Mouse (Mus musculus) neutrophil, adult 5-6 weeks (primary cell): Measurements from ENCODE around the gene Rdh11. TPM values are rescaled to one million over a fixed set of nuclear protein-coding genes. Genes with fewer than 3 reads are reported as not detected.

Experiments
- ATAC-seq: fragments of 151-379, 151-347 bp; 2 replicates; pipeline ENCODE4 v1.8.0; 2017; ENCODE audit warnings: mild to moderate bottlenecking, moderate TSS enrichment; ENCODE audit not compliant: insufficient number of reproducible peaks, poor library complexity, low FRiP score, severe bottlenecking; ENCODE audit errors: extremely low read depth
- total RNA-seq: library from RNA; stranded (forward); fragments of 200-1000 nt; gene quantifications from 2 replicates; pipeline ENCODE4 v1.2.3, GENCODE M21; 2017

Rdh11 gene
- total RNA-seq, 1 experiment from 2014 or later: 19.6 TPM

DNA sequence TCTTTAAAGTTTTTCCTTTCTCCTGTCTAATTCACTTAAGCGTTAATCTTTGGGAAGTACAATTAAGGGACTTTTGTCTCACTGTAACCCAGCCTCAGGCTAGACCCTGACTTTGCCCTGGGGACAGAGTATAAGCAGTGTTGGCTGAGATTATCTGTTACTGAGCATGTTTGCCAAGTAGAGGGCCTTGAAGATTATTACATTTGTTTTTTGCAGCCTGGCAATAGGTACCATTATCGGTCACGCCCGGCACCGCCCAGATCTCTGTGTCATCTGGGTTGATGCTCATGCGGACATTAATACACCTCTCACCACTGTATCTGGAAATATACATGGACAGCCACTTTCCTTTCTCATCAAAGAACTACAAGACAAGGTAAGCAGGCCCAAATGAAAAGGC, 42.4 kb downstream of the Rdh11 start:
- ATAC-seq: no peak

DNA sequence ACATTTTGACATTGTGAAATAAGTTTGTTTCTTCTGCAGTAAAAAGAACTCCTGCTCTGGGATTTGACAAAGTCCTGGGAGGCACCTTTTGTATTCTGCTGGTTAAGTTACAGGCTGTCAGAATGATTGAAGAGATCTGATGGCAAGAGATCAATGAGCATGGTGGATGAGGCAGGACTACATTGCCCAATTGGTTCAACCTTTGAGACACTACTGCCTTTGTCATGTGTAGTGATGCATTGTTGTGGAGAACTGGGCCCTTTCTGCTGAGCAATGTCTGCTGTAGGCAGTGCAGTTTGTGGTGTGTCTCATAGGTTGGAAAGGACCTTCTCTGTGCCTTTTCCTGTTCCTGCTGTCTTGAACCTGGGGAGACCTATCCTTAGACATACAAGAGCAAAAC, 50.7 kb downstream of the Rdh11 start:
- peak; percentile 53; the same call in 1 of the 2 replicates for ATAC-seq

DNA sequence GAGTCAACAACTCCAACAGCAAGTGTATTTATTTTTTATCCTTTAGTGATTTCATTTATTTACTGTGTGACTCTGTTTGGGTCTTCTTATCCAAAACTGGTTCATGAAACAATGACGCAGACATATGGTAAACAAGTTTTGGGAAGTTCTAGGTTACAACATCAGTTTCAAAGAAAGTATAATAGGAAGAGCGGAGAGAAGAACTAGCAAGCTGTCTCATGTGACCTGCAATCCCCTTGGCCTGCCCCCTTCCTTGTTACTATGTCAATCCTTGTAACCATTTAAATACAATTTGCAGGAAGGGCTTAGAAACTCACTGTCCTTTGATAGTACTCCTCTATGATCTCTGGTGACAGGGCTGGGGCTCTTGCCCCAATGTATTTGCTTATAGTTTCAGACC, 51.3 kb downstream of the Rdh11 start:
- ATAC-seq: peak; percentile 32; the same call in 1 of the 2 replicates

DNA sequence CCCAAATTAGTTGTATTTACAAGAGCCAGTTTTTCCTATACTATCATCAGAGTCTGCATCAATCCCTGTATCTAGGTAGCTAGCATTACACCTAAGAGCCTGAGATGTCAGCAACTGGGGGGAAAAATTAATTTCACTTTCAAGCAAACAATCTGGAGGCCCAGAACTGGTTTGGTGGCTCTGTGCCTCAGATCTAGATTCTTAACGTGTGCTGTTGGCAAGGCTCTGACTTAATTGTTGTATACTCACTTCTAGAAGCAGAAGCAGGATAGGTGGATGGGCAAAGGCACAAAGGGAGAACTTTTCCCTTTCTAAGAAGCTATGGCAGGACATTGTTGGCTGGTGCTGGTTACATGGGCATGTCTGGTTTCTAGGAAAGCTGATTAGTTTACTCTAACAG, 52.7 kb downstream of the Rdh11 start:
- ATAC-seq: no peak

DNA sequence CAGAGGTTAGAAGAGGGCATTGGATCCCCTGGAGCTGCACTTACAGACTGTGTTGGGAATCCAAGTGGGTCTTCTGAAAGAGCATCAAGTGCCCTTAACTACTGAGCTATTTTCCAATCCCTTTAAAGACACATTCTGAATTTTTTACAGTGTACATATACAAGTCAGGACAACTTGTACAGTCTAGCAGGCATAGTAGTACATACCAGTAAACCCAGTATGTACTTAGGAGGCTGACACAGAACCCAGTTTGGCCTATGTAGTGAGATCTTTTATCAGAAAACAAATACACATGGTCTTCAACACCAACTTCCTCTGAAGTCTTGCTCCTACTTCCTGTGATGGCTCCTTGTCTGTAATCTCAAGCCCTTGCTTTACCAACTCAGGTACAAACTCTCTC, 53.1 kb downstream of the Rdh11 start:
- no peak for ATAC-seq

DNA sequence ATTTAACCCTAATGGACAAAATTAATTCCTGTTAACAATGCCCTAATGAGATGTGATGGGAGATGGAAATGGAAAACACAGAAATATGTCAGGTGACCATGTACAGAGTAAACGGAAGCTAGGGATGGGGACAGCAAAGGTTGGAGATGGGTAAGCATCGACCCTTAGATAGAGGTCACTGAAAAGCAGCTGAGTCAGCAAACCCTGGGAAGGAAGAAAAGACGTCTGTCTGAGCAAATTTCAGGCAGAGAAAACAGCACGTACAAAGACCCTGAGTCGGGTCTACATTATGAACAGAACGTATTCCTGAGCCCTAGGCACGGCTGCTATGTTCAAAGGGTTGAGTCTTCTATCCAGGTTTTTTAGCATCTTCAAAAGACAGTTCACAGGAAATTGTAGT, 55.1 kb downstream of the Rdh11 start:
- ATAC-seq: no peak

DNA sequence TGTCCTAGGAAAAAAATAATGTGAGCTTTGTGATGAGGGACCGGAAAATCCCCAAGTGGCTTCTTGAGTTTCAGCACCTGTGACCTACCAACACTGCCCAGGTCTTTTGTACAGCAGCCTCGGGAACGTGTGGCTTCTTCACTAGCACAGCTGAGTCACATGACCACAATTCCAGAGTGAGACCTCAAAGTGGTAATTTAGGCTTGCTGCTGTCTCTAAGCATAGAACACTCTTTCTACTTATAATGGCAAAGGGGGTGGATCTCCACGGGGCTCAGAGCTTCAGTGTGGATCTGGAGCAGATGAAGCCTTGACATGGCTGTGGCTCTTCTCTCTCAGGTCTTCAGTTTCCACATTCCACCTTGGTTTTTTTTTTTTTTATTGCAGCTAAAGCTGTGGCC, 57.0 kb downstream of the Rdh11 start:
- no peak for ATAC-seq

DNA sequence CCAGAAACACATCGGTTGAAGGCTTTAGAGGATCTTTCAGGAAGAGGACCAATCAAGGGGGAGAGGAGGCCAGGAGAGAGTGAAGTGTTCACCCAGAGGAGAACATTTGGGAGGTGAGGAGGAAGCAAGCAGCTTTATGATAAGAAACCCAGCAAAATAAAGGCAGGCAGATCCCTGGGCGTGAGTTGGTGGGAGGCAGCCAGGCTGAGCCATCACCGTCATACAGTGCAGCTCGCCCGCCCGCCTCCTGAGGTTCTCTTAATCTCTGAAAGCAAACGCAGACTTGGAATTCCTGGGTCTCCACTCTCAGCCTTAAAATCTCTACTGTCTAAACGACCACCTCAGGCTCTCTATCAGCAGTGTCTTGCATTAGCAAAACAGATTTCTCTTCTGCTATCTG, 57.4 kb downstream of the Rdh11 start:
- no peak for ATAC-seq

DNA sequence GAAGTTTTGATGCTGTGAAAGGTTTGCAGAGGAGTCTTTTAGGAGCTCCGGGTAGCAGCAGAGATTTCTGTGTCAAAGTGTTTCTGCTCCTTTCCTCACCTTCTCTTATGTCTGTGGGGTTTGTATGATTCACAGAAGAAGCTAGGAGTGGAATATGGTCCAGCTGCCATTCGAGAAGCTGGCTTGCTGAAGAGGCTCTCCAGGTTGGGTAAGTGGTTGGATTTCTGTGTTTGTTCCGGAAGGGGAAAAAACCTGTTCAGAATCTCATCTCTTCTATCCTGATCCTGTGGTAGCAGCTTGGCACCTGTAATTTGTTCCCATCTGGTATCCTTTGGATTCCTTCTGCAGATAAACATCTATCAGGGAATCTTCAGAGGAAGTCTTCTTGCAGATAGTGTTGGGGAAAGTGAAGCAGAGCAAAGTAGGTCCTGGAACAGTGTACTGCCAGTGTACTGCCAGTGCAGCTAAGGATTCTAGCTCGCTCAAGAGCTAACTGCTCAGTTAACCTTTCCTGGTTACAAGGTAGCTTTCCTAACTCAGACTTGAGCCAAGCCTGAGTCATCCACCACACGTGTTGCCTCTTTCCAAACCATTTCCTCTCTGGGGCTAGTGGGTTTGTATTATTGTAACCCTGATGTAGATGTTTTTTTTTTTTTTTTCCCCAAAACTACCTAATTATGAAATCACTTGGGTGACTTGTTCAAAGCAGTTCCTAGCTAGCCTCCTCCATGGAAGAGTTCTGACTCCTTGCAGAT, 60.2 kb downstream of the Rdh11 start:
- ATAC-seq: peak; percentile 67

DNA sequence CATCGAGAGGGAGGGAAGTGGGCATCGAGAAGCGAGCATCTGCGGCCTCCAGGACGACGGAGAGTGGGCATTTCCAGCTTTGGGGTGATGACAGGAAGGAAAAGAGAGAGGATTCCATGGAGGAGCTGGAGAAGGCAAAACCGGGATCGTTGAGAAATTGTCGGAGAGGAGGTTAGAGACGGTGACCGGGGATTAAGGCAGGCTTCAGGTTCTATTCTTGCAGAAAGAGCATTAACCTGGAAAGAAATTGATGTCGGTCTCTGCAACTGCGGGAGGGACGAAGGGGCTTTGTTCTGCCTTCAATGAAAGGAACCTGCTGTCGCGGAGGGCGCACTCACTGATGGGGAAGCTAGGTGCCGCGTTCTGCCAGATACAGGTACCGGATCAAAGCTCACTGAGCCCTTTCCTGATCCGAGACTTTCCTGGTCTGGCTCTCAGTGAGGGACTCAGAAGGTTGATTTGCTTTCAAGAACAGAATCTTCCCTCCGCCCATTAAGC, 60.9 kb downstream of the Rdh11 start:
- no peak for ATAC-seq

DNA sequence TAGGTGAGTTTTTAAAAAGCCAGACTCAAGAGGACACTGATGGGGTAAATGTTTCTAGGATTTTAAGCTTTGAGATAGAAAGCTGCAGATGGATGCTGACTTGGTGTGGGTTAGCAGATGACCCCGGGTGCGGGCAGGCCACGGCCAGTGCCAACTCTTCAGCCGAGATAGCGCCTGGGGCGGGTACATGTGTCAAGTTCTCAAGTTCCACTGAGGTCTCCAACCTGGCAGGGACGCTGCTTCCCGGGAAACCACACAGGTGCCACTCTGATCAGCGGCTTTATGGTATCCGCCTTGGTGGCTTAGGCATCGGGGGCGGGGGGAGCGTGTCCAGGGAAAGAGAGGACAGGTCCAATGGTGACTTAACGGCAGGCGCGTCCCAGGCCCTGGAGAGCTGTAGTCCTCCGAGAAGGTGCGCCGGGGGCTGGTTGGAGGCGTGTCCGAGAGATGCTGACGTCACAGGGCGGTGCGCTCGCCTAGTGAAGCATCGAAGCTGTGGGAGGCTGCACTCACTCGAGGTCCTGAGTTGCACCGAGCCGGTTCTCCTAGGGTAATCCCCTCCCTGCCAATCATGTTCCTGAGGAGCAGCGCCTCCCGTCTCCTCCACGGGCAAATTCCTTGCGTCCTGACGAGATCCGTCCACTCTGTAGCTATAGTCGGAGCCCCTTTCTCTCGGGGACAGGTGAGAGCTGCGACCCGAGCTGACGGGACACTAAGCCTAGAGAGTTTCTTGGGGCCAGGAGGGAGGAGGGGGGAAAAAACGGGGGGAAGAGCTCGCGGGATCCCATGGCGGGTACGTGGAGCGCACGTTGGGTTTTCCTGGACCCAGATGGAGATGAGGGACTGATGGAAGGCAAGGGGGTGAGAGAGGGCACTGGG, 61.6 kb downstream of the Rdh11 start, which contains the start of gene Arg2:
Gene Arg2, plus strand, starts transcription at position 479 of the 879 bp plus-strand sequence.
- ATAC-seq: peak; percentile 95

Other genes with a start within 250 kb of the Rdh11 start
- 59.5 and 85.9 TPM in 2 replicates for gene Tmem229b, start 184.7 kb downstream of the Rdh11 start, total RNA-seq
- 0.58 TPM in 1 of 2 replicates, not detected in the other for gene Plekhh1, start 163.1 kb downstream of the Rdh11 start, total RNA-seq
- 6.1 and 9.7 TPM in 2 replicates for gene Pigh, start 102.6 kb downstream of the Rdh11 start, total RNA-seq
- gene Arg2, start 61.5 kb downstream of the Rdh11 start, total RNA-seq: 151 and 165 TPM in 2 replicates
- 162 and 189 TPM in 2 replicates for gene Vti1b, start 19.6 kb downstream of the Rdh11 start, total RNA-seq
- 73.3 and 81.9 TPM in 2 replicates for gene Rdh12, start 16.6 kb upstream of the Rdh11 start, total RNA-seq
- 64.7 and 76.7 TPM in 2 replicates for gene Zfyve26, start 104.0 kb upstream of the Rdh11 start, total RNA-seq
- 0.25 and 0.70 TPM in 2 replicates for gene Rad51b, start 105.0 kb upstream of the Rdh11 start, total RNA-seq